Mouse (Mus musculus) thymus, adult 2 months (tissue): ENCODE measurements at regions not wholly inside any gene's neighbourhood (a gene's known extent, or its start where the extent isn't known, plus 50 kb on each side); places are given as distances from the start of the nearest gene placed in this dataset.

Experiments used
- CTCF ChIP-seq: fragments of 200-500 bp; IDR thresholded peaks from 2 replicates; pipeline ENCODE4 v1.5.1; 2012; ENCODE audit warnings: mild to moderate bottlenecking, control low read depth, low read length, moderate library complexity, borderline replicate concordance; ENCODE audit not compliant: control insufficient read depth, poor library complexity, insufficient read depth; ENCODE audit errors: extremely low read depth
- POLR2A ChIP-seq: fragments of 200-500 bp; IDR thresholded peaks from 2 replicates; pipeline ENCODE4 v1.6.1; 2012; ENCODE audit warnings: mild to moderate bottlenecking, low read length, control low read depth, moderate library complexity; ENCODE audit not compliant: control insufficient read depth, poor library complexity, insufficient read depth; ENCODE audit errors: extremely low read depth

- TF ChIP-seq CTCF (no peak), POLR2A (no peak)
Measured at GRCm38 (mm10) chr8:9067731-9068130, 377.4 kb upstream of the Arglu1 start.
